Mouse (Mus musculus): ENCODE data around the gene Pomgnt2. TPM values are rescaled to one million over a fixed set of nuclear protein-coding genes. Genes with fewer than 3 reads are reported as not detected.

Gene Pomgnt2
- polyA plus RNA-seq, 1 experiment from 2014 or later = 12.1 TPM

DNA sequence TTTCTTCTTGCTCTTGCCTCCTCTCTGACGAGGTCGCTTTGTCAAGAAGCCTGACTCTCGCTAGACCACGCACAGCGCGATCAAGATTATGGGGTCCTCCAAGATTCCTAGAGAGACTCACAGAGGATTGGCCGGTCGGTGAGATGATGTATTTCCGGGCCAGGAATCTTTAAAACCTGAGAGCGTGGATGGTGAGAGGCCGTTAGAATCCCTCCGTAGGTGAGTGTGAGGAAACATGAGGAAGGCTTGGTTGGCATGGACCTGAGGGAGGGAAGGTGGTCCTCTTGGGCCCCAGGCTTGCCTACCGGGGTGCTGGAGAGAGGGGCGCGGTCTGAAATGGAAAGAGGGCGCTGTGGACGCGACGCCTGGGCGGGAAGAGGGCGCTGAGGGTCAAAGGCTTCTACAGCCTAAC is 59.0 kb downstream of the Pomgnt2 start:
- Histone ChIP-seq H3K4me3 (ENCODE audit: low read length) (peak overlapping the region; percentile 44), H3K4me2 (ENCODE audit: low read depth, low read length) (peak overlapping the region; percentile 39), H3K9ac (ENCODE audit: low read length) (peak overlapping the region; percentile 48), H3K4me1 (replicated peaks; ENCODE audit: control insufficient read depth, insufficient read depth, low read length) (no peaks in the 10 kb centered on the region), H3K27ac (ENCODE audit: low read length) (no peak overlapping the region), H3K36me3 (ENCODE audit: control insufficient read depth, insufficient read depth, low read length) (no peaks in the 10 kb centered on the region), H3K9me3 (ENCODE audit: control insufficient read depth, low read length) (no peaks in the 10 kb centered on the region), H3K27me3 (ENCODE audit: control insufficient read depth, insufficient read depth, low read depth, low read length) (no peaks in the 10 kb centered on the region)
- ATAC-seq (ENCODE audit: low read depth) = peak; percentile 82
- 43% methylated on average over 21 of the region's 21 CpGs for WGBS

DNA sequence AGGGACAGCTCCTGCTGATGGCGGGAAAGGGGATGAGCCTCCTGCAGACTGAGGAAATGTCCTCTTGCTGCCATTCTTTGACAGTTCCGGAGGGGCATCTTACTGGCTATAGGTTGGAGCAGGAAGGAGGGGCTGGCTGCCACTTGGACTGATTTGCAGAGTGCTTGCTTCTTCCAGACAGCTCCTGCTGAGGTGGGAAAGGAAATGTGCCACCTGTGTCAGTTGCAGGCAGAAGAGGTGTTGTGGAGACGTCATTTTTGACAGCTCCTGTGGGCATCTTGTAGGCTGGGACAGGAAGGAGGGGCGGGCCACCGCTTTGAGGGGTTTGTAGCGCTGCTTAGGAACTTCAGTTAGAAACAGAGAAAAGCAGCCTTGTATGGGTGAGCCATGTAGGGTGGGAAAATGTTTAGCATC is 59.5 kb downstream of the Pomgnt2 start:
- H3K4me3 ChIP-seq (ENCODE audit: low read length) = peak overlapping the region; percentile 44
- H3K9ac ChIP-seq (ENCODE audit: low read length) = no peak overlapping the region
- H3K27me3 ChIP-seq (ENCODE audit: control insufficient read depth, insufficient read depth, low read depth, low read length) = no peaks in the 10 kb centered on the region
- H3K27ac ChIP-seq (ENCODE audit: low read length) = no peak overlapping the region
- ATAC-seq (ENCODE audit: low read depth) = peak; percentile 52; the same call in 1 of the 2 replicates
- no peaks in the 10 kb centered on the region for H3K9me3 ChIP-seq (ENCODE audit: control insufficient read depth, low read length)
- H3K4me2 ChIP-seq (ENCODE audit: low read depth, low read length) = peak overlapping the region; percentile 39
- no peaks in the 10 kb centered on the region for H3K4me1 ChIP-seq (replicated peaks; ENCODE audit: control insufficient read depth, insufficient read depth, low read length)
- WGBS = 49% methylated on average over 6 of the region's 6 CpGs
- no peaks in the 10 kb centered on the region for H3K36me3 ChIP-seq (ENCODE audit: control insufficient read depth, insufficient read depth, low read length)

DNA sequence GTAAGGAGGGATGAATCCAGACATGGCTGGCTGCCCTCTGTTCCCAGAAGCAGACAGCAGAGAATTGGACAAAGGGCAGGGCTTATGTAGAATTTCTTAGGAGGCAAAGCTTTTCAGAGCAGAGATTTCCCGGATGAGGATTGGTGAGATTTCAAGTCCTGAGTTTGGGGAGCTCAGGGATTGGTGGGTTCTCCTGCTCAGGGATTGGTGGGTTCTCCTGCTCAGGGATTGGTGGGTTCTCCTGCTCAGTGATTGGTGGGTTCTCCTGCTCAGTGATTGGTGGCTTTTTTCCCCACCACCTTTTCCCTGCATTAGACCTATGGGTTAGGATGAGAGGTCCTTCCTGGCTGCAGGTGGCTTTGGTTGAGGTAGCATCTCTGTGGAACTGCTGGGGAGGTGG is 60.0 kb downstream of the Pomgnt2 start:
- no peak overlapping the region for H3K4me2 ChIP-seq (ENCODE audit: low read depth, low read length)
- no peak overlapping the region for H3K27ac ChIP-seq (ENCODE audit: low read length)
- no peak overlapping the region for H3K9ac ChIP-seq (ENCODE audit: low read length)
- peak; percentile 28; the same call in 1 of the 2 replicates for ATAC-seq (ENCODE audit: low read depth)
- 75% methylated on average over 1 of the region's 1 CpGs for WGBS
- H3K27me3 ChIP-seq (ENCODE audit: control insufficient read depth, insufficient read depth, low read depth, low read length) = no peaks in the 10 kb centered on the region
- H3K9me3 ChIP-seq (ENCODE audit: control insufficient read depth, low read length) = no peaks in the 10 kb centered on the region
- H3K36me3 ChIP-seq (ENCODE audit: control insufficient read depth, insufficient read depth, low read length) = no peaks in the 10 kb centered on the region
- H3K4me1 ChIP-seq (replicated peaks; ENCODE audit: control insufficient read depth, insufficient read depth, low read length) = no peaks in the 10 kb centered on the region
- no peak overlapping the region for H3K4me3 ChIP-seq (ENCODE audit: low read length)

DNA sequence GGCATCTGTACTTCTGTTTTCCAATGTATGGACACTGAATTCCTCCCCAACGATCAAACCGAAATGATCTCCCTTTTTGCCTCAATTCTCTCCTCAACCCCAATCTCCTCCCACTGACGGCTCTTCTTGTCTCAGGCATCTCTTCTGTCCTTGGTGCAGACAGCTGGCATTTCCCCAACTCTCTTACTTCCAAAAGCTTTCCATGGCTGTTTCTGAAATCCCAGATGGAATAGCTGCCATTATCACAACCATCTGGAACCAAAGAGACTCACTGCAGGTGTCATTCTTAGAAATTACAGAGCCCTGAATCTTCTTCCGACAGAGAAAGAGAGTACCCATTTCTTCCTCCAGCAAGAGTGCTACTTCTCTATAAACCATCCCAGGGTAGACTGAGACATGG is 62.1 kb downstream of the Pomgnt2 start:
- Histone ChIP-seq H3K9me3 (ENCODE audit: control insufficient read depth, low read length) (no peaks in the 10 kb centered on the region), H3K4me3 (ENCODE audit: low read length) (no peak overlapping the region), H3K4me2 (ENCODE audit: low read depth, low read length) (no peak overlapping the region), H3K9ac (ENCODE audit: low read length) (no peak overlapping the region), H3K27ac (ENCODE audit: low read length) (no peak overlapping the region), H3K27me3 (ENCODE audit: control insufficient read depth, insufficient read depth, low read depth, low read length) (no peaks in the 10 kb centered on the region), H3K36me3 (ENCODE audit: control insufficient read depth, insufficient read depth, low read length) (no peaks in the 10 kb centered on the region), H3K4me1 (replicated peaks; ENCODE audit: control insufficient read depth, insufficient read depth, low read length) (no peaks in the 10 kb centered on the region)
- 79% methylated on average over 4 of the region's 4 CpGs for WGBS
- no peak for ATAC-seq (ENCODE audit: low read depth)

Other genes with a start within 250 kb of the Pomgnt2 start
- 7.3 and 7.4 TPM in 2 replicates for gene Zfp651, start 237.8 kb downstream of the Pomgnt2 start, polyA plus RNA-seq (2015; fragmentation: Nextera tagmentation; extraction: Ambion mirVana)
- gene Klhl40, start 219.5 kb downstream of the Pomgnt2 start, polyA plus RNA-seq (2015; fragmentation: Nextera tagmentation; extraction: Ambion mirVana) = 0.57 and 2.2 TPM in 2 replicates
- gene Hhatl, start 204.6 kb downstream of the Pomgnt2 start, polyA plus RNA-seq (2015; fragmentation: Nextera tagmentation; extraction: Ambion mirVana) = 1.4 and 2.4 TPM in 2 replicates
- gene Ccdc13, start 157.6 kb downstream of the Pomgnt2 start, polyA plus RNA-seq (2015; fragmentation: Nextera tagmentation; extraction: Ambion mirVana) = 2.0 and 2.4 TPM in 2 replicates
- 152 and 166 TPM in 2 replicates for gene Higd1a, start 138.7 kb downstream of the Pomgnt2 start, polyA plus RNA-seq (2015; fragmentation: Nextera tagmentation; extraction: Ambion mirVana)
- gene Ackr2, start 98.8 kb downstream of the Pomgnt2 start, polyA plus RNA-seq (2015; fragmentation: Nextera tagmentation; extraction: Ambion mirVana) = 1.6 and 2.9 TPM in 2 replicates
- 0.28 TPM in 1 of 2 replicates, not detected in the other for gene Cyp8b1, start 80.8 kb downstream of the Pomgnt2 start, polyA plus RNA-seq (2015; fragmentation: Nextera tagmentation; extraction: Ambion mirVana)
- 2.4 and 2.7 TPM in 2 replicates for gene Fam198a, start 46.1 kb downstream of the Pomgnt2 start, polyA plus RNA-seq (2015; fragmentation: Nextera tagmentation; extraction: Ambion mirVana)
- 93.3 and 96.3 TPM in 2 replicates for gene Snrk, start 120.2 kb upstream of the Pomgnt2 start, polyA plus RNA-seq (2015; fragmentation: Nextera tagmentation; extraction: Ambion mirVana)